Mouse (Mus musculus) forebrain, embryonic 10.5 days (tissue): Measurements from ENCODE around the gene Usp27x. TPM values are rescaled to one million over a fixed set of nuclear protein-coding genes. Genes with fewer than 3 reads are reported as not detected.

Experiments
- DNase-seq: peaks from one replicate; pipeline ENCODE4 v3.0.0-alpha.2; 2017; ENCODE audit warnings: low spot score; ENCODE audit errors: extremely low spot score
- H3K27ac ChIP-seq: fragments of 300-500 bp; sonication (generic); 2 replicates; pipeline ENCODE4 v1.5.1; 2016; ENCODE audit warnings: mild to moderate bottlenecking
- H3K27me3 ChIP-seq: fragments of 300-500 bp; sonication (generic); 2 replicates; pipeline ENCODE4 v1.6.1; 2016; ENCODE audit warnings: mild to moderate bottlenecking; ENCODE audit not compliant: poor library complexity, severe bottlenecking
- H3K36me3 ChIP-seq: fragments of 300-500 bp; sonication (generic); replicated peaks from 2 replicates; pipeline ENCODE4 v1.6.1; 2016; ENCODE audit warnings: mild to moderate bottlenecking, moderate library complexity
- H3K4me1 ChIP-seq: fragments of 300-500 bp; sonication (generic); 2 replicates; pipeline ENCODE4 v1.6.1; 2016
- H3K4me3 ChIP-seq: fragments of 300-500 bp; sonication (generic); 2 replicates; pipeline ENCODE4 v1.5.1; 2016; ENCODE audit warnings: mild to moderate bottlenecking, moderate library complexity
- H3K9me3 ChIP-seq: fragments of 300-500 bp; sonication (generic); 2 replicates; pipeline ENCODE4 v1.6.1; 2016; ENCODE audit warnings: mild to moderate bottlenecking, moderate library complexity
- WGBS: fragments of 180-500 bp; shearing (Covaris S2); methylation state at CpG from one replicate; pipeline ENCODE4 v1.1.7; 2016; 5-methylcytosine and 5-hydroxymethylcytosine counted together
- polyA plus RNA-seq: library from polyadenylated mRNA; unstranded; fragments of >200 nt; fragmentation: Nextera tagmentation; extraction: Ambion mirVana; gene quantifications from 2 replicates; pipeline ENCODE4 v1.2.1, GENCODE M21; 2016

Usp27x gene
- polyA plus RNA-seq: 0.58 and 0.88 TPM in 2 replicates

- peaks cover 7% of the 10 kb centered on the region for H3K36me3 ChIP-seq
Measured at GRCm38 (mm10) chrX:7375716-7376480, at the start of gene Usp27x. Gene Usp27x, minus strand, starts transcription at chrX:7375830.

DNA sequence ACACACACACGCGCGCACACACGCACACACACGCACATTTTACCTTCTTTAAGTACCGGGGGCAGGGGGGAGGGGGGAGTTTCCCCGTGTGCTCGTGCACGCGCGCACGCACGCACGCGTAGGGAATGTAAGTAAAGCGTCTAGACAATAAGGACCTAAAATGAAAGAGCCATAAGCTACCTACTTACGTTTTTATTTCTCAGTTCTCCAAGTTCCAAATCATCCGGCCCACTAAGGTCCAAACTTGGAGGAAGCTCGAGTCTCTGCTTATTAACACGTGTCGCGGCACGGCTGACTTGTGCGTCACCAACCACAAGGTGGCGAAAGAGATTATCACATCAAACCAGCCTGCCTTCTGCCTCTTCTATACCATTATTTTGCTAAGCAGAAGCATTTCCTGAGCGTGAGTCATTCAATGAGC, 47.1 kb upstream of the Usp27x start:
- peak overlapping the region; percentile 79 for H3K27ac ChIP-seq
- DNase-seq: peak; percentile 58
- peak overlapping the region; percentile 54 for H3K4me3 ChIP-seq
- no peaks in the 10 kb centered on the region for H3K4me1 ChIP-seq
- WGBS: 19% methylated on average over 26 of the region's 26 CpGs
- no peaks in the 10 kb centered on the region for H3K27me3 ChIP-seq
- H3K36me3 ChIP-seq: no peaks in the 10 kb centered on the region
- no peaks in the 10 kb centered on the region for H3K9me3 ChIP-seq

More at GRCm38 (mm10) chrX:7375716-7376480, at the start of gene Usp27x:
- peaks cover 16% of the 10 kb centered on the region for H3K4me1 ChIP-seq
- peak; percentile 68 for DNase-seq
- peak within 1 kb of the TSS; percentile 89 for H3K27ac ChIP-seq
- 22% methylated on average over 49 of the region's 51 CpGs for WGBS
- H3K4me3 ChIP-seq: peak within 1 kb of the TSS; percentile 65
- H3K9me3 ChIP-seq: no peaks in the 10 kb centered on the region
- H3K27me3 ChIP-seq: peaks cover 11% of the 10 kb centered on the region; the same call in 1 of the 2 replicates

- peak overlapping the region; percentile 79 for H3K27ac ChIP-seq
- 68% methylated on average over 6 of the region's 6 CpGs for WGBS
- H3K36me3 ChIP-seq: no peaks in the 10 kb centered on the region
- H3K4me3 ChIP-seq: peak overlapping the region; percentile 54
- no peaks in the 10 kb centered on the region for H3K9me3 ChIP-seq
- no peak for DNase-seq
- no peaks in the 10 kb centered on the region for H3K27me3 ChIP-seq
- peaks cover 1% of the 10 kb centered on the region; the same call in 1 of the 2 replicates for H3K4me1 ChIP-seq
Measured at GRCm38 (mm10) chrX:7422166-7422565, 46.5 kb upstream of the Usp27x start.

GRCm38 (mm10) chrX:7421016-7421415, 45.4 kb upstream of the Usp27x start:
- 39% methylated on average over 3 of the region's 3 CpGs for WGBS
- no peaks in the 10 kb centered on the region for H3K9me3 ChIP-seq
- H3K4me1 ChIP-seq: peaks cover 13% of the 10 kb centered on the region; the same call in 1 of the 2 replicates
- H3K27ac ChIP-seq: no peak overlapping the region
- peak; percentile 53 for DNase-seq
- no peaks in the 10 kb centered on the region for H3K36me3 ChIP-seq
- H3K27me3 ChIP-seq: no peaks in the 10 kb centered on the region
- no peak overlapping the region for H3K4me3 ChIP-seq

DNA sequence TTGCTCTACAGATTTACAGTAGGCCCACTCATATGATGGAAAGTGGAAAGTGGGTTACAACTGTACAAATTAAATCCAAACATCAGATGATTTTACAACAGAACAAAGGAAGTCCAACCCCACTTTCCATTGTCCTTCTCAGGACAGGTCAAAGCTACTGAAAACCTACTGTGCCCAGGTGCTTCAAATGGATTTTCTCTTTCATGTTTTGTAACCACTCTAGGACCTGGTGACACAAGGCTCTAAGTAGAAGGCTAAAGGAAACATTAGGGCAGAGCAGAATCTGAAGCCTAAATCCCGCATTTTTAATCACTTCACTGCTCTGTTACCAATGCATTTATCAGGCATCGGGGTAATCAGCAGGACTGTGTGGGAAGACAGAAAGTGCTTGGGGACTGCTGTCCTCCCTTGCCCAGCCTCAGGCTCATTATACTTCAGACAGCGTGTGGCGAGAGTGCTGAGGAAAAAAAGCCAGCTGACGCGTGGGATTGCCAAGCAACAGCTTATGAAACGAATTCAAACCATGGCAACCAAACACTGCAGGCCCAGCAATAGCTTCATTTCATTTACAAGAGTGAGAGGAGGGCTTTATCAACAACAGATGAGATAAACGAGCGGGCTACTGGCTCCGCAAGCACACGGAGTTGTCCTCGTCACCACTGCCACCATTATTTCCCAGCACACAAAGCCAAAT, 40.7 kb upstream of the Usp27x start:
- Histone ChIP-seq H3K4me1 (peaks cover 13% of the 10 kb centered on the region; the same call in 1 of the 2 replicates), H3K36me3 (no peaks in the 10 kb centered on the region), H3K4me3 (no peak overlapping the region), H3K27ac (peak overlapping the region; percentile 25; the same call in 1 of the 2 replicates), H3K27me3 (no peaks in the 10 kb centered on the region), H3K9me3 (no peaks in the 10 kb centered on the region)
- DNase-seq: peak; percentile 31
- 50% methylated on average over 12 of the region's 12 CpGs for WGBS

- 93% methylated on average over 6 of the region's 6 CpGs for WGBS
- DNase-seq: no peak
- H3K36me3 ChIP-seq: no peaks in the 10 kb centered on the region
- no peaks in the 10 kb centered on the region for H3K9me3 ChIP-seq
- H3K27me3 ChIP-seq: no peaks in the 10 kb centered on the region
- no peak overlapping the region for H3K4me3 ChIP-seq
- H3K27ac ChIP-seq: no peak overlapping the region
- peaks cover 13% of the 10 kb centered on the region; the same call in 1 of the 2 replicates for H3K4me1 ChIP-seq
Measured at GRCm38 (mm10) chrX:7415308-7415707, 39.7 kb upstream of the Usp27x start.

DNA sequence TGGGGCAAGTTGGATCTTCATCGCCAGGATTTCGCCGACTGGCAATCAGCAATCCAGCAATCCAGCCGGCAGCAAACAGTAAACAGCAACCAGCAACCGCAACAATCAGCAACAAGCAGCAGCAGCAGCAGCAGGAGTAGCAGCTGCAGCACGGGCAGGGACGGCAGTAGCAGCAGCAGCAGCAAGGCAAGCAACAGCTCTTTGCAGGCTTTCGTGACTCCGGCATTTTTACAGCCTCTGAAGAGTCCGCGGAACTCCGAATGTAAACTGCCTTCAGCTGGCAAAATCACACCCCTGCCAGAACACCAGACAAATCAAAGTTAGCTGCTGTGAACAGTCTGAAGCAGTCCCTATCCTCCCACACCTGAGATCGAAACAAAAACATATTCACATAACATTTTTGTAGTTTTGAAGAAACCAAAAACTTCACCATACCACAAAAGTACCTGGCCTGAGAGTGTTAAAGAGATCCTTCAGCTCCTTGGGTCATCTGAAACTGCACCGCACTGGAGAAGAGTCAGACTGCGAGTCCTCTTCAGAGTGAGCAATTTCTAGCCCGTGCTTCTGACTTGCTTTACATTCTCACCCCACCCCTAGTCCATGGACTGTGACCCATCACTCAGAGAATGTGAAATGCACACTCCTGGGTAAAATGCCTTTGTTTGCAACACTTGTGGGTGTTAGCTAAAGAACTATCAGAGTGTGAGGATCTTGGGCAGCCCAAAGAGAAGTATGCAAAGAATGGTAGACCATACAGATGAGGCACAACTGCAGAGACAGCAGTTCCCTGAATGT, 36.8 kb upstream of the Usp27x start:
- H3K9me3 ChIP-seq: no peaks in the 10 kb centered on the region
- no peak overlapping the region for H3K4me3 ChIP-seq
- no peaks in the 10 kb centered on the region for H3K27me3 ChIP-seq
- peaks cover 13% of the 10 kb centered on the region; the same call in 1 of the 2 replicates for H3K4me1 ChIP-seq
- H3K36me3 ChIP-seq: no peaks in the 10 kb centered on the region
- no peak overlapping the region for H3K27ac ChIP-seq
- WGBS: 88% methylated on average over 16 of the region's 16 CpGs
- DNase-seq: no peak

DNA sequence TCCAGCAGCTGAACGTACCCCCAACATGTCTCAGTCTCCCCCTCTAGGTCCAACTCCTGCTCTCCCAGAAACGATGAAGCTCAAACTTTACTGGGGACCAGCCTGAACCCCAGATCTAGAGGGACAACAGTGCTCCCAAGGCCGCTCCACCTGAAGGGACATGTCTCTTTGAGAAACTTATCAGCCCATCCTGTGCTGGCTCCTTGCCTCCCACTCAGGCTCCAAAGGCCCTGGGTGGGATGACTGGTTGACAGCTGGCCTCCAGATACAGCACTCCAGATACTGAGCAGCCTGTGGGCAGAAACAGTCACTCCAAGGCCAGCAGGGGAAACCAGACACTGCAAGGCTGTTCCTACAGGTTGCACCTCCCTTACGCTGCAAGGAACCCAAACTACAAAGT, 956 bp upstream of the Usp27x start:
- WGBS: 40% methylated on average over 4 of the region's 4 CpGs
- Histone ChIP-seq H3K36me3 (peaks cover 7% of the 10 kb centered on the region), H3K27me3 (peaks cover 11% of the 10 kb centered on the region; the same call in 1 of the 2 replicates), H3K4me1 (peaks cover 16% of the 10 kb centered on the region), H3K27ac (peak overlapping the region; percentile 89), H3K4me3 (peak overlapping the region; percentile 65), H3K9me3 (no peaks in the 10 kb centered on the region)
- no peak for DNase-seq

DNA sequence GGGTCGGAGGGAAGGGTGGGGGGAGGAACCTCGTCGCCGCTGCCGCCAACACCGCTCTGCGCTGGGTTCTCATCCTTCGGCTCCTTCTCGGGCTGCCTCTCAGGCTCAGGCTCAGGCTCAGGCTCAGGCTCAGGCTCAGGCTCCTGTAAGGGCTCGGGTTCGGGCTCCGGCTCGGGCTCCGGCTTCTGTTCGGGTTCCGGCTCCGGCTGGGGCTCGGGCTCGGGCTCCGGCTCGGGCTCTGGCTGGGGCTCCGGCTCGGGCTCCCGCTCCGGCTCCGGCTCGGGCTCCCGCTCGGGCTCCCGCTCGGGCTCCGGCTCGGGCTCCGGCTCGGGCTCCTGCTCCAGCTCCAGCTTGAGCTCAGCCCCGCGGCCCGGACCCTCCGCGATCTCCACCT, 311 bp downstream of the Usp27x start:
- peak overlapping the region; percentile 65 for H3K4me3 ChIP-seq

DNA sequence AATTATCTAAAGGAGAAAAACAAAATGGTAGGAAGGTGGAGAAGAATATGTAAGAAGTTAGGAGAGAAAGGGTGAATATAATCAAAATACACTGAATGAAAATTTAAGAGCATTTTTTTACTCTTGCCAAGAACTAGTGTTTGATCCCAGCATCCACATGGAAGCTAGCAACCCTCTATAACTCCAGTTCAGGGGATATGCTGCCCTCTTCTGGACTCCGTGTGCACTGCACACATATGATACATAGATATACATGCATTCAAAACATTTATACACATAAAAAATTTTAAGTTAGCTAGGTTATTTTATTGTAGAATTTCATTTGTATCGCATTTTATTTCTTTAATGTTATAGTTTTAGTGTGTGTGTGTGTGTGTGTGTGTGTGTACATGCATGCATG, 50.2 kb downstream of the Usp27x start:
- Histone ChIP-seq H3K4me1 (no peaks in the 10 kb centered on the region), H3K27me3 (no peaks in the 10 kb centered on the region), H3K27ac (no peak overlapping the region), H3K9me3 (no peaks in the 10 kb centered on the region), H3K36me3 (no peaks in the 10 kb centered on the region), H3K4me3 (no peak overlapping the region)
- WGBS: 38% methylated on average over 2 of the region's 2 CpGs
- DNase-seq: no peak

More for the DNA sequence above, 311 bp downstream of the Usp27x start:
- Histone ChIP-seq H3K9me3 (no peaks in the 10 kb centered on the region), H3K27ac (peak overlapping the region; percentile 89), H3K4me1 (peaks cover 16% of the 10 kb centered on the region), H3K36me3 (peaks cover 7% of the 10 kb centered on the region), H3K27me3 (peaks cover 11% of the 10 kb centered on the region; the same call in 1 of the 2 replicates)
- WGBS: 45% methylated on average over 34 of the region's 40 CpGs
- DNase-seq: no peak

DNA sequence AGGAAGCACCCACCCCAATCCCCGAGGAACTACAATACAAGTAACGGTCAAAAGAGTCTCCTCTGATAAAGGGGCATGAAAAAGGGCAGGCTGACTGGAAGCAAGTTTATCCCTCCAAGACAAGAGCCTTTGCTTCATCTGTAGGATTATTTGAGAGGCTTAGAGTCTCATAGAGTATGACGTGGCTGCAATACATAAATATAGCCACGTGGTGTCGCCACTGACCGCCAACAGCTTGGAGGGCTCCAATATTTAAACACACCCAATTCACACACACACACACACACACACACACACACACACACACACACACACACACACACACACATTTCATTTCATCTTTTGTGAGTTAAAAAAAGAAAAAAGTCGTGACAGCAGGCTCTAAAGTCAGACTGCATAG, 53.3 kb downstream of the Usp27x start:
- no peak overlapping the region for H3K4me3 ChIP-seq
- no peak overlapping the region for H3K27ac ChIP-seq
- H3K27me3 ChIP-seq: no peaks in the 10 kb centered on the region
- no peaks in the 10 kb centered on the region for H3K36me3 ChIP-seq
- H3K4me1 ChIP-seq: peaks cover 3% of the 10 kb centered on the region; the same call in 1 of the 2 replicates
- H3K9me3 ChIP-seq: no peaks in the 10 kb centered on the region
- WGBS: 9% methylated on average over 7 of the region's 7 CpGs
- DNase-seq: peak; percentile 38
